Mouse (Mus musculus): ENCODE measurements around the gene Rin1. TPM values are rescaled to one million over a fixed set of nuclear protein-coding genes. Genes with fewer than 3 reads are reported as not detected.

Rin1 gene
- polyA plus RNA-seq, 1 experiment from 2014 or later, result 2.4 TPM

GRCm38 (mm10) chr19:5098363-5099143 is 48.3 kb downstream of the Rin1 start, which contains the start of gene Cnih2:
Gene Cnih2 (minus strand): TSS chr19:5098521.
- Histone ChIP-seq H3K9ac (replicated peaks; ENCODE audit: low read depth, low read length) (peak within 1 kb of the TSS; percentile 77), H3K4me3 (ENCODE audit: low read depth, low read length) (peak within 1 kb of the TSS; percentile 65), H3K4me2 (replicated peaks; ENCODE audit: low read depth, low read length) (peak within 1 kb of the TSS; percentile 98), H3K36me3 (ENCODE audit: control insufficient read depth, insufficient read depth, low read length) (peaks cover 46% of the 10 kb centered on the region), H3K4me1 (ENCODE audit: control insufficient read depth, insufficient read depth, low read length) (peaks cover 27% of the 10 kb centered on the region), H3K9me3 (ENCODE audit: control insufficient read depth, low read depth, low read length) (no peaks in the 10 kb centered on the region), H3K27me3 (ENCODE audit: control insufficient read depth, insufficient read depth, low read length) (no peaks in the 10 kb centered on the region), H3K27ac (ENCODE audit: low read length) (peak within 1 kb of the TSS; percentile 39)
- peak; percentile 81 for ATAC-seq (ENCODE audit: insufficient number of reproducible peaks, insufficient read depth, low FRiP score, low read depth)
- 3% methylated on average over 47 of the region's 48 CpGs for WGBS

- Histone ChIP-seq H3K27ac (ENCODE audit: low read length) (peak overlapping the region; percentile 94), H3K9ac (replicated peaks; ENCODE audit: low read depth, low read length) (peak overlapping the region; percentile 81), H3K4me1 (ENCODE audit: control insufficient read depth, insufficient read depth, low read length) (peaks cover 11% of the 10 kb centered on the region), H3K36me3 (ENCODE audit: control insufficient read depth, insufficient read depth, low read length) (peaks cover 58% of the 10 kb centered on the region), H3K4me2 (replicated peaks; ENCODE audit: low read depth, low read length) (peak overlapping the region; percentile 98), H3K4me3 (ENCODE audit: low read depth, low read length) (peak overlapping the region; percentile 84), H3K27me3 (ENCODE audit: control insufficient read depth, insufficient read depth, low read length) (no peaks in the 10 kb centered on the region), H3K9me3 (ENCODE audit: control insufficient read depth, low read depth, low read length) (no peaks in the 10 kb centered on the region)
- 9% methylated on average over 9 of the region's 9 CpGs for WGBS
- ATAC-seq (ENCODE audit: insufficient number of reproducible peaks, insufficient read depth, low FRiP score, low read depth), result no peak
Measured at GRCm38 (mm10) chr19:5106074-5106473, 55.8 kb downstream of the Rin1 start.

Other genes starting within 250 kb of the Rin1 start
- gene Gm21992, start 238.9 kb upstream of the Rin1 start, polyA plus RNA-seq (2014; fragmentation: Nextera tagmentation; extraction: Ambion mirVana), result 32.0 and 35.8 TPM in 2 replicates
- gene Rbm14, start 238.8 kb upstream of the Rin1 start, polyA plus RNA-seq (2014; fragmentation: Nextera tagmentation; extraction: Ambion mirVana), result 75.9 and 77.7 TPM in 2 replicates
- gene Ccs, start 211.1 kb upstream of the Rin1 start, polyA plus RNA-seq (2014; fragmentation: Nextera tagmentation; extraction: Ambion mirVana), result 55.4 and 55.8 TPM in 2 replicates
- 0.07 TPM in 1 of 2 replicates, not detected in the other for gene Ccdc87, start 211.1 kb upstream of the Rin1 start, polyA plus RNA-seq (2014; fragmentation: Nextera tagmentation; extraction: Ambion mirVana)
- gene Ctsf, start 195.4 kb upstream of the Rin1 start, polyA plus RNA-seq (2014; fragmentation: Nextera tagmentation; extraction: Ambion mirVana), result 22.7 and 30.0 TPM in 2 replicates
- 1.8 and 2.1 TPM in 2 replicates for gene Actn3, start 172.6 kb upstream of the Rin1 start, polyA plus RNA-seq (2014; fragmentation: Nextera tagmentation; extraction: Ambion mirVana)
- 9.9 and 10.2 TPM in 2 replicates for gene Zdhhc24, start 171.8 kb upstream of the Rin1 start, polyA plus RNA-seq (2014; fragmentation: Nextera tagmentation; extraction: Ambion mirVana)
- gene Bbs1, start 143.9 kb upstream of the Rin1 start, polyA plus RNA-seq (2014; fragmentation: Nextera tagmentation; extraction: Ambion mirVana), result 4.0 and 6.4 TPM in 2 replicates
- gene Dpp3, start 122.2 kb upstream of the Rin1 start, polyA plus RNA-seq (2014; fragmentation: Nextera tagmentation; extraction: Ambion mirVana), result 90.1 and 93.8 TPM in 2 replicates
- gene Peli3, start 107.4 kb upstream of the Rin1 start, polyA plus RNA-seq (2014; fragmentation: Nextera tagmentation; extraction: Ambion mirVana), result 1.5 and 1.6 TPM in 2 replicates
- 107 and 115 TPM in 2 replicates for gene Mrpl11, start 88.3 kb upstream of the Rin1 start, polyA plus RNA-seq (2014; fragmentation: Nextera tagmentation; extraction: Ambion mirVana)
- 0.26 and 0.50 TPM in 2 replicates for gene Npas4, start 60.2 kb upstream of the Rin1 start, polyA plus RNA-seq (2014; fragmentation: Nextera tagmentation; extraction: Ambion mirVana)
- gene Slc29a2, start 26.6 kb upstream of the Rin1 start, polyA plus RNA-seq (2014; fragmentation: Nextera tagmentation; extraction: Ambion mirVana), result 3.5 and 4.7 TPM in 2 replicates
- gene B4gat1, start 11.7 kb upstream of the Rin1 start, polyA plus RNA-seq (2014; fragmentation: Nextera tagmentation; extraction: Ambion mirVana), result 40.5 and 45.4 TPM in 2 replicates
- gene AC124502.3, start 11.6 kb upstream of the Rin1 start, polyA plus RNA-seq (2014; fragmentation: Nextera tagmentation; extraction: Ambion mirVana), result 0.55 and 1.8 TPM in 2 replicates
- 43.4 and 45.3 TPM in 2 replicates for gene Brms1, start 9.1 kb upstream of the Rin1 start, polyA plus RNA-seq (2014; fragmentation: Nextera tagmentation; extraction: Ambion mirVana)
- gene Cd248, start 17.6 kb downstream of the Rin1 start, polyA plus RNA-seq (2014; fragmentation: Nextera tagmentation; extraction: Ambion mirVana), result 88.3 and 90.1 TPM in 2 replicates
- gene Tmem151a, start 35.0 kb downstream of the Rin1 start, polyA plus RNA-seq (2014; fragmentation: Nextera tagmentation; extraction: Ambion mirVana), result 6.4 and 7.7 TPM in 2 replicates
- gene Yif1a, start 38.1 kb downstream of the Rin1 start, polyA plus RNA-seq (2014; fragmentation: Nextera tagmentation; extraction: Ambion mirVana), result 112 and 117 TPM in 2 replicates
- gene Cnih2, start 48.0 kb downstream of the Rin1 start, polyA plus RNA-seq (2014; fragmentation: Nextera tagmentation; extraction: Ambion mirVana), result 25.8 and 27.3 TPM in 2 replicates
- 253 TPM in 2 replicates for gene Rab1b, start 56.6 kb downstream of the Rin1 start, polyA plus RNA-seq (2014; fragmentation: Nextera tagmentation; extraction: Ambion mirVana)
- gene Klc2, start 68.1 kb downstream of the Rin1 start, polyA plus RNA-seq (2014; fragmentation: Nextera tagmentation; extraction: Ambion mirVana), result 15.7 and 15.9 TPM in 2 replicates
- gene Pacs1, start 222.6 kb downstream of the Rin1 start, polyA plus RNA-seq (2014; fragmentation: Nextera tagmentation; extraction: Ambion mirVana), result 23.5 and 23.7 TPM in 2 replicates
- gene Sf3b2, start 245.0 kb downstream of the Rin1 start, polyA plus RNA-seq (2014; fragmentation: Nextera tagmentation; extraction: Ambion mirVana), result 325 and 343 TPM in 2 replicates
- 3.1 and 3.3 TPM in 2 replicates for gene Gal3st3, start 247.8 kb downstream of the Rin1 start, polyA plus RNA-seq (2014; fragmentation: Nextera tagmentation; extraction: Ambion mirVana)

Data from stomach, embryonic 14.5 days (tissue).